Mouse (Mus musculus) megakaryocyte, adult 5-6 weeks (primary cell): Measurements from ENCODE around the gene Trim3. TPM values are rescaled to one million over a fixed set of nuclear protein-coding genes. Genes with fewer than 3 reads are reported as not detected.

ENCODE experiments used
- ATAC-seq: 2 replicates; pipeline ENCODE4 v1.8.0; 2016; ENCODE audit warnings: mild to moderate bottlenecking, inconsistent platforms; ENCODE audit not compliant: poor library complexity, severe bottlenecking
- total RNA-seq, 2 experiments: library from RNA; stranded (forward) in 1 of 2; stranded (reverse) in 1 of 2; fragments of 153-499, 151-499 nt in 1 of 2; fragments of 221-1000, 200-1000 nt in 1 of 2; gene quantifications; 2 replicates each; pipeline versions ENCODE4 v1.2.3 to v1.2.4; 2015 to 2017

The Trim3 gene
- total RNA-seq (2015) = 14.8 and 19.7 TPM in 2 replicates
- 10.9 and 15.3 TPM in 2 replicates for total RNA-seq (2017)

DNA sequence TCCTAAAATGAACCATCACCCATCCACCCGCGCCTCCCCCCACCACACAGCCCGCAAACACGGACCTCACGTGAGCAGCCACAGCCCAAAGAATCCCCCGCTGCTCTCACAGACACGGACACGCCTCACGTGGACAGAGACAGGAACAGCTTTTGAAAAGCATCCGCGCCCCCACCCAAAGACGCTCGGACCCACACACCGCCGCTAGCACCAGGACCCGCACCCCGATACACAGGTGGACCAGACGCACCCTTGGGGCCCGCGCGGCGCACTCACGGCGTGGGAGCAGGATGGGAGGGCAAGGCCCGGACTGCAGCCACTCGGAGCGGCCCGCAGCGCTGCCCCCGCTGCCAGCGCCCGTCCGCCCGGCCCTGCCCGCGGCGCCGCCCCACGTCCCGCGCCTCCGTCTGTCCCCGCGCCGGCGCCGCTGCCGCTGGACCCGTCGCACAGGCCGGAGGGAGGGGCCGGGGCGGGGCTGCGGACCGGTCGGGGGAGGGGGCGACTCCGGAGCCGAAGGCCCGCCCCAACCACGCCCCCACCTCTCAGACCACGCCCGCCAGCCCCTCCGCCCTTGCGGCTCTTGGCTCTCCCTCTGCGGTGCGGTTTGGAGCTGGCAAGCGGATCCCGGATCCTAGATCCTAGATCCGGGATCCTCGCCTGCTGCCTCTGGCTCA lies at the start of gene Trim3:
Gene Trim3 (minus strand): TSS at position 445 of the 674 bp plus-strand sequence.
- ATAC-seq = peak; percentile 78

DNA sequence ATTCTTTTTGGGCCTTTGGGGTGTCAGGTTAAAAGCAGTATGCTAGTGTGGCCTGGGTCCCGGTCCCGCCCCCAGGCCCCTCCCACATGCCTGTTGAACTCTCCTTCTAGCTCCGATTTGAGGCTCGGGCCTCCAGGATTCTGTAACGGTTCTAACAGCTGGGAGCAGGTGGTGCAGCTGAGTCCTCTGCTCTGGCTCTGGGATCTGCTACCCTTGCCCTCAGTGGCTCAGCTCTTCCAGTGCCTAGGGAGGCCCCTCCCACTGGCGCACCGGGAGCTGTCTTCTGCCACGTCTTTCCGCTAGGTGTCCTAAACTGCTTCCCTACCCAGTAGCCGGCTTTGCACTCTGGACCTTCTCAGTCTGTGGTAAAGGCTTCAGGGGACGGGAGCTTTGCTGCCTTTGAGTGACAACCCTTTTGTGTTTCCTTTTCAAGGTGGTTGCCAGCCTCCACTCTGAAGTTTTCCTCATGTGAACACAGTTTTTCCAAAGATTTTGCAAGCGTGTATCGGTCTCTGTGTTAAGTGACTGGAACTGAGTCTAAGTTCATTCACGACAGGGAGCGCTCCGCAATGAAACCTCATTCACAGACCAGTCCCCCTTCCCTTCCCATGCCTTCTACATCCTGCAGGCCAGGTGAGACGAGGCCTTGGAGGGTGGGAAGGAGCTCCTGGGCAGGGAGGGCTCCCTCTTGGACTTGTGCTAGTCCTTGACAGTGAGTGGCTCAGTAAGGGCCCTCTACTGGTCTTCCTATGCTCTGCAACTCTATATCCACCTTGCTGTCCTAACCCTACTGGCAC lies 17.5 kb upstream of the Trim3 start, which contains the start of gene Dnhd1:
Gene Dnhd1 (plus strand): TSS at position 189 of the 797 bp plus-strand sequence.
- ATAC-seq = peak; percentile 97

DNA sequence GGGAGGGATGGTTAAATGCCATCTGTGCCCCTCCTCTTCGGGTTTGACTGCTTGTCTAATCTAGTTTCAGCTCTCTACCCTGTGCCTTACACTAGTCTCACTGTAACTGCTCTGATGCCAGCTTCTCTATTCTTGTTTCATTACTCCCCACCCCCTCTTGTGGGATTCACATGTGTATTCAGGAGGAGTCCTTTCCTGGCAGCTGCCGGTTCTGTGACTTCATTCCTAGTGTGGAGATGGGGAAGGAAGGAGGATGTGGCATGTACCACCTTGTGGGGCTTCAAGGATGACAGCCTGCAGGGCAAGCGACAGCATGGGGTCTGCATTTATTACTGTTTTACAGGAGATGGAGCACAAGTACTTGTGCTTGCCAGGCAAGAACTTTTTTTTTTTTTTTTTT lies 8.6 kb upstream of the Trim3 start:
- peak; percentile 9; the same call in 1 of the 2 replicates for ATAC-seq

DNA sequence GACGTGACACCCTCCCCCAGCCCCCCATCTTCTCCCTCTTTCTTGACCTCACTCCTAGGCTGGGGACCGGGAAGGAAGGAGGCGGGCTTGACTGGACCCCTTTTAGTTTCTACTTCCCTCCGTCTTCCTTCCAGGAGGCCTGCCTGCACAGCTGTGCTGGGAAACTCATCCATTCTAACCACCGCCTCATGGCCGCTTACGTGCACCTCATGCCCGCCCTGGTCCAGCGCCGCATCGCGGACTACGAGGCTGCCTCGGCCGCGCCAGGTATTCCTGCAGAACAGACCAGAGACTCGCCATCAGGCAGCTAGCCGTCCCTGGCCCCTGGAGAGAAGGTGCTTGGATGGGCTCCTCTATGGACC lies 7.5 kb upstream of the Trim3 start:
- ATAC-seq = peak; percentile 30

DNA sequence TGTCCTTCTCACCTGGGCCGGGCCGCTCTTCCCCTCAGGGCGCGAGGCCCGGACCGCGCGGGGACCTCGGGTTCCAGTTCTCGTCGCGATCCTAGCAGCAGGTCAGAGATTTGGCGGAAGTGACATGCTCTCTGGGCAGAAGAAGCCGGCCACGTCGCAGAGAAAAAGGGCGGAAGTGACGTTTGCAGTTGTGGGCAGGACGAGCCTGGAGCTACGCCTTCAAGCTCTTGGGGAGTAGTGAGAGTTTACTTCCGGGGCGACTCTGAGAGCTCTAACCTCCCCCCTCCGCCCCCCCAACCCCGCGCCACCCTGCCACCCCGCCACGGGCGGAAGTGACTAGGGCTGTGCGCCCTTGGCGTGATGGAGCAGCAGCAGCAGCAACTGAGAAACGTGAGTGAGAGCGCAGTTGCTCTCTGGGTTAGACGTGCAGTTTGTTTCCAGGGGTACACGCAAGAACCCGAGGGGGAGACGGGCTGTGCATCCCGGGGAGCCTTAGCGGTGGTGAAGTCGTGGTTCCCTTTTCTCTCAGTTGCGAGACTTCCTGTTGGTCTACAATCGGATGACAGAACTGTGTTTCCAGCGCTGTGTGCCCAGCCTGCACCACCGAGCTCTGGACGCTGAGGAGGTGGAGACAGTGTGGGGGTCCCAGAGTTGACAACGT lies 7.0 kb upstream of the Trim3 start, which contains the start of the genes Arfip2 and Gm45799:
Gene Arfip2 (minus strand): TSS at position 184 of the 661 bp plus-strand sequence.
Gene Gm45799 (plus strand): TSS at position 320 of the 661 bp plus-strand sequence.
- ATAC-seq = peak; percentile 80

DNA sequence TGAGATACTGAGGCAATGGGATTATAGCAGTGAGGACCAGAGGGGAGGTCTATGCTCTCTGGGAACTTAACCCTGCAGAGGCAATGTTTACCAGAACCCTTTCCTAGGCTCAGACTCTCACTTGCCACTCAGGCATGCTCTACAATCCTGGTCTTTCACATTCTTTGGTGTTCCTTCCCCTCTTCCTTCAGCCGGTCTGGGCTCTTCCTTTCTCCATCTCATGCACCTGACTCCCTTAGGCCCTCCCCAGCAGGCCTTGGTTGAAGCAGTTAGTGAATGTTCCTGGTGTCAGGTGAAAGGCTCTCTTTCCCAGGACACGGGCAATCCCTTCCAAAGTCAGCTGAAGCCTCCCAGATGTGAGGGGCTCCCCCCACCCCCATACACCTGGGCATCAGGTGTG lies 6.4 kb upstream of the Trim3 start, which contains the start of gene Timm10b:
Gene Timm10b (plus strand): TSS at position 301 of the 400 bp plus-strand sequence.
- peak; percentile 1 for ATAC-seq

DNA sequence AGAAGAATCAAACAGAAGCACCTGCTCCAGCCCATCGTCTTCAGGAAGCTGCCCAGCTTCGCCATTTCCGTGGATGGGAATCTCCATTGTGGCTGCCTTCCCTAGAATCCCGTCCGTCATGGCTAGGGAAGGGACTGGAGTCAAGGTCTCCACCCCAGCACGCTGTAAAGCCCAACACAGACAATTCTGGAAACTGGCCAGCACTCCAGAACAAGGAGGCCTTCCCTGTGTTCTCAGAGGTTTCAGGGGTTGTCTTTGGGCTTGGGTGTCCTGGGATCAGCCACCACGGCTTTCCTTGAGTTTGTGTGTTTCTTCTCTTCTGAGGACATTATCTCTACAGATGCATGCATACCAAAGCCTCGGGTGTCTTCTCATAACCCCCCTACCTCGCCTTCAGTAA lies 5.9 kb upstream of the Trim3 start:
- ATAC-seq = no peak

DNA sequence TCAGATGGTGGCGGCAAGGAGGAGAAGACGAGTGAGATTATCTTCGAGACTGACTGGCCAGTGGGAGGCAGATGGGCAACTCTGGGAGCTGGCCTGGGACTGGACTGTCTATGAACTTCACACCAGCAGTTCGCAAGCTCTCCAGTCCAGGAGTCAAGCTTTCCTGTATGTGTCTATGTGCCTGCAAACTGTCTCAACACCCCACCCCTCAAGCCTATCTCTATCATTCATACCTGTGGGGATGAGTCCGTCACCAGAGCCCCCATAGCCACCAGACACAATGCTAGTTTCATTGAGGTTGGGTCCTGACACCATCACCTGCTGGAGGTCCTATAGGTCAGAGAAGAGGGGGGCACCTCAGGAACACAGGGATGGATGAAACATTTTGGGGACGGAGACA lies 5.4 kb upstream of the Trim3 start:
- no peak for ATAC-seq

DNA sequence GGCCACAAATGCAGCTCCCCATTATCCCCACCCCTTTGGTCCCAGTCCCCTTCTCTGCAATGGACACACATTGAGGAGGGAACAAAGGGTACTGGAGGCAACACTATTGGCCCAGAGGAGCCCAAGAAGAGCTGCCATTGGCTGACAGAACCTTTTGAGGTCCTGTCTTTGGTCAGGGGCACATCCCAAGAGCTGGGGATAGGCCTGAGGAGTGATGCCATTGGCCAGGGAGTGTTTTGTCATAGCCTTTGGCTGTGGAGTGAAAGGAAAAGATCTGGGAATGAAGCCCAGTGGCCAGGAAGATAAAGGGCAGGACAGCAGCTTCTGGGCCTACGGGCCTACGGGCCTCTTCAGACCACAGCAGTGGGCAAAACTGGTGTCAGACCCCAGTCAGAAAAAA lies 2.4 kb upstream of the Trim3 start:
- no peak for ATAC-seq

DNA sequence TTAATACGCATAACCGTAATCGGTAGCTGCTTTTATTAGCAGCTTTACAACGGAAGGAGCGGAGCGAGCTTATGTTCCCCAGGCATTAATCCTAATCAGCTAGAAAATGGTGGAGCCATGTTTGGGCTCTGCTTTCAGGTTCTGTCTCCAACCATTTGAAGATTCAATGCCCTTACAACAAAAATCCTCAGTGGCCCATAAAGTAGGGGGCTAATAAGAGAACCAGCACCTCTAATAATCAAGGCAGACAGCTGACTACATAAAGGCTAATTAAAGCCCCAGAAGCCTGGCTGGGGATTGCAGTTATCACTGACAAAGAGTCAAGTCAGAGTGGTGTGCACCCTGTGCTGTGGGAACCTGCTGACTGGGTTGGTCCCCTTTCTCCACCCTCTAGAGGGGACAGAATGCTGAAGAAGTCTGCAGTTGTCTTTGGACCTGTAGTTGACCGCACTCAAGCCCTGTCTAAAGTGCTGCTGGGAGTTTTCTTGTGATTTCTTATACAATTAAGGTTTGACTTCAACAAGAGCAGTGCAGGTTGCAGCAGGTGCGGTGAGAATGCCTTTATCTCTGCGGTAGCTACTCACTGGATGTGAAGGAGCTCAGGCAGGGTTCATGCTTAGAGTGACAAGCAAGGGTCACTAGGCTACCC lies 1.0 kb upstream of the Trim3 start:
- ATAC-seq = no peak

DNA sequence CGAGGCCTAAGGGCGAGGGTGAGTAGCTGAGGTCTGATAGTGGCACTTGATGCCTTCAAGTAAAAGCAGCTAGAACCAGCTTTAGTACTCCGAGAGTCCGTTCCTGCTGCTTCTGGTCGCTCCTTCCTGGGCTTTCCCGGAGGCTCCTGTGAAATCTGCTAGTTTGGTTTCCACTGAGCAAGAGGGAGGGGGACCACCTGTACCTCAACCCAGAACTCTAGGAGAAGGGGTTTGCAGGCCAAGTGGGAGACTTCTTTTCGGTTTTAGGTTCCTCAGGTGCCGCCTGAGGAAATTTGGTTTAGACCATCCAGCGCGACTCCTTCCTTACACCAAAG lies 397 bp upstream of the Trim3 start:
- peak; percentile 4; the same call in 1 of the 2 replicates for ATAC-seq

DNA sequence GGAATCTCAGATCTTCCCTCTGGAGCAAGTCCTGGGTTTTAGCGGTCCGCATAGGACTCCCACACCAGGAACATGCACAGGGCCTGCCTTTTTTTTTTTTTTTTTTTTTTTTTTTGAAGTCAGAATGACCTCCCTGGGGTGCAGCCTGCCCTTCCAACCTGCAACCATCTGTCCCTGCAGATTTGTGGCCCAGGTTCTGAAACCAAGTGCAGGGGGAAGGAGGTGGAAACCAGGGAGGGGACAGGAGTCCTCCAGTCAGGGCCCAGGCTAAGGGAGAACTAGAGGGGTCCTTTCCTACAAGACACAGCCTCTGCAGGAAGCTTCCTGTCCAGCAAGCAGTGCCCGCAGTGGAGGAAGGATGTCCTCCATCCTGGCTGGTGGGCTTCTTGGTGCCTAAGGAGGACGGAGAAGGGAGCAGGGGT lies 809 bp downstream of the Trim3 start:
- ATAC-seq = no peak

DNA sequence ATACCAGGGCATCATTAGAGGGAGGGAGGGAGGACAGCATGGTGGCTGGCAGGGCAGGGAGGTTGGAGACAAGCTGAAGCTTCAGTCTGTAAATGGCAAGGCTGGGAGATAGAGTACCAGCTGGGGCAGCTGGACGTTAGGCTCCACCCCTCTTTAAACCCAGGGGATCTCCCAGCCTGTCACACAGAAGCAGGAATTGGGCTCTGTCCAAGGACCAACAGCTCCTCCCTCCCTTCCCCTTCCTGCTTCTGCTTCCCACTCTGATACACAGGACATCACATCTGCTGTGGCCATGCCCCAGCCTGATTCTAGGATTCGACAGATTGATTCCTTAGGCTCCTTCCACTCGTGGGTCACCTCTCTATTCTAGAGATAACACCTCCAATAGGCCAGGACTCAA lies 4.7 kb downstream of the Trim3 start:
- peak; percentile 34 for ATAC-seq

DNA sequence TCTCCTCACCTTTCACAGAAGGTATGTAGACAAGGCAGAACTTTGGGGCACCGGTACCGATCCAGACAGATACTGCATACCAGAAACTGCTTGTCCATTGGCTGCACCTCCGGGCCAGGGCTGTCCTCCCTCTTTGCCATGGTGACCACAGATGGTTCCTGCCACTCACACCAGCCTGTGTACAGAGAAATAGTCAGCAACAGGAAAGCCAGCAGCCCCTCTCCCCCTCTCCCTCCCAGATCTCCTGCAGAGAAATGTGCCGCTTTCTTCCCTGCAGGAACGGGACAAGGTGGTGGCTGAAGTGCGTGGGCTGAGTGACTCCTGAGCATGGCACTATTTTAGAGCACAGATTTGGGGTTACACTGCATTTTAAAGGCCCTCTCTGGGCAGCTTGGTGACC lies 8.0 kb downstream of the Trim3 start:
- ATAC-seq = no peak

DNA sequence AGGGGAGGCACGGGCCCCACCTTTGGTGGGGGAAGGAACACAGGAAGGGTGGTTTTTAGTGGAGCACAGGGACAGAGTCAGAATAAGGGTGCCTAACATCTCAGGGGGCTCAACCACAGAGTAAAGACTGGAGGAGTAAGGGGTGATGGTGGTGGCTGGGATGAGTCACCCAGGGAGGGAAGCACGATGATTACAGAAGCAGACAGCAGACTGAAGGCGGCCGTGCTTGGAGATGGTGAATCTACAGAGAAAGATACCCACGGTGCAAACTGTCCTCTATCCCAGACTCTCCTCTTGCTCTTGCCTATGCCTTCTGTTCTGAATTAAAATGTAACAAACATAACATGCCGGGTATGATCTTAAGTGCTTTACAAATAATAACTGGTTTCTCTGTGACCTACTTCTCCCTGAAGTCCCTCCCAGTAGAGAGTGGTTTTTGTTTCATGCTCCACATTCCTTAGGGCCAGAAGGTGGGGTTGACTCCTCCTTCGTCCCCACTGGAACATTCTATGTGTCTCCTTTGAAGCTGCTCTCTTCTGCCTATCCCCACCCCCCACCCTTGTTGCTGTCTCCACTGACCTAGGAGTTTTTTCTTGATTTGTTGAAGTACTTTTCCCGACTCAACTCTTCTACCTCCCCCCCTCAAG lies 11.6 kb downstream of the Trim3 start:
- no peak for ATAC-seq

DNA sequence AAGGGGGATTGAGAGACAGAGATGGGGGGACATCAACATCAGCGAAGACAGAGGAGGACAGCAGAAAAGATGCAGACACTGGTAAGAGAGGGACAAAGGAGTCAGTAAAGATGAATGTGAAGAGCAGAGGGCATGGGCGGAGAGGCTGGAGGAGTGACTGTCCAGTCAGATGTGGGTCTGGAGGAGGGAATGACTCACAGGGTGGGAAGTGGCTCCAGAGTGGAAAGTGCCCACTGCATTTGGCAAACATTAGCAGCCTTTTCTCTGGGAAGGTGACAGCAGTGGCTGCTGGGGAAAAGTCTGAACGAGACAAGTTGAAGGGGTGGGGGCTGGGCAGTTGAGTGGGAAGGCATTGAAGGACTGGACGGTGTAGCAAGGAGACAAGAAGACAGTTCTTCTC lies 12.3 kb downstream of the Trim3 start:
- ATAC-seq = no peak

DNA sequence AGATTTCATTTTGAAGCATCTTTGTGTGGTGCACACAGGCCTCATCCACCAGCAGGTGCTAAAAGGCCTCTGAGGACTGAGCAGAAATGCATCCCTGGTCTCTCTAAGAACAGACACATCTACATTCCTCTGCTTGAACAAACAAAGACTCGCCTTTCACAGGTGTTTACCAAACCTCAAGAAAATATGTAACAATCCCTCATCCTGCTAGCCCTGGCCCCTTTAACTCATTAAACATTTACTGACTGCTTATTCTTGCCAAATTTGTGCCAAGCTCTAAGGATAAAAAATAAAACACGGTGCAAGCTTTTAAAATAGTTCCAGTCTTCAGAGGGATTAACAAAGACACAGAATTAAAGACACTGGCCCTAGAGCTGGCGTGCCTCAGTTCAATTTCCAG lies 13.7 kb downstream of the Trim3 start:
- no peak for ATAC-seq

DNA sequence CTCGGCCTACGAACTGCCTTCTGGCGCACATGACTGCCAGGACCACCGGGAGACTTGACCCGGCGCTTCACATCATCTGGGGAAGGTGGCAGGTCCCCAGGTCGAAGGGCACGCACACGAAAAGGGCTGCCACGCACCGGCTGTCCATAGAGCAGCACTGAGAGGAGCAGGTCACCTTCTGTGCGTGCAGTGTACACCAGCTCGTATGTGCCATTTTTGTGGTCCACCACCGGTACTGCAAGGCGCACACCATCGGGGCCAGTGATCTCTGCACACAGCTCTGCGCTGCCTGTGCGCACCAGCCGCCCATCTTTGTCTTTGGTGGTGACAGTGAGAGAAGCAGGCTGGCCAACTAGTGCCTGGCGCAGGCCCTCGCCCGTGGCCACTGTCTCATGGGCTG lies 15.6 kb downstream of the Trim3 start:
- no peak for ATAC-seq

DNA sequence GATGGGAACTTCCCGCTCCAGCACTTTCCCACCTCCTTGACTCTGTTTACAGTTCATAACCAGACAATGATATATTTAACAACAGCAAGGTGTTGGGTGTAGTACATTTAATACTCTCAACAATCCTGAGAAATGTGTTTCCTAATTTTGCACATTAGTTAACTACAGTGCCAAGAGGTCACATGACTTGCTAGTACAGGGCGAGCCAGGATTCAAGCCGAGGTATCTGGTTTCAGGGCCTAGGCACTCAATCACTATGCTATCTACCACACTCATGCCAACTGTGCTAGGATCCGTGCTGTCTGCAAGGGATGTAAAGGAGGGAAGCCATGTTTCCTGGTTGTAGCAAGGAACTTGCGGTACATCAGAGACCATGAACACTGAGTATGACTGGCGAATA lies 16.8 kb downstream of the Trim3 start:
- ATAC-seq = no peak

DNA sequence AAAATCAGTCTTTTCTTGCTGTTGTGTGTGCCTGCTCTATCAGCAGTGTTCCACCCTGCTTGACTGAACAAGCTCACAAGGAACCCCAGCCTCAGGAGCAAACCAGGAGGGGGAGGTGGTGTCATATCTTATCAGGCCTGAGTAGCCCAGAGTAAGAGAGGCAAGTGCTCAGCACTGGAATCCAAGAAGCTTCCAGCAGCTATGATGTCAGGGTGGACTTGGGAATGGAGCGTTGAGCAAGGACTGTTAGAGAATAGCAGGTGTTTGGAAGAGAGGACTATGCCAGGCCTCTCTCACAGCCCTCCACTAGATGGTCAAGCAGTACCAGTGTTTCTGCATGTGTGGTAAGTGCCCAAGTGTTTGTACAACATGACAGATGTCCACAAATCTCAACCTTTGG lies 17.7 kb downstream of the Trim3 start:
- ATAC-seq = no peak

DNA sequence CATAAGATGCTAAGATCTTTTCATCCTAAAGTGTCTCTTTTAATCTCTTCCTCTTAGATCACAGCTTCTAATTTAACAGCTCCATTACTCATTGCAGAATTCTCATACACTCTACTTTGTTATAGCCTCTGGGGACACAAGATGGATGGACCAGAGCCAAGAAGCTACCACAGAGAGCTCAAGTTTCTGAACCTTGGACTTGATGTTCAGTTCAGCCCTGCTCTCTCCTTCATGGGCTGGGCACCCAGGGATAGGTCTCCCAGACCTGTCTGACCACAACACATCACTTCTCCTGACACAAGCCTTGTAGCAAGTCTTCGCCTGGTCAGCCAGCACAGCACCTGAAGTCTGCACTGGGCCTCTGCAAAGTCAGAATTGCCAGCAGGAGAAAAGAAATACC lies 19.0 kb downstream of the Trim3 start:
- ATAC-seq = no peak
